Mouse (Mus musculus) cerebellum, adult 18-20 months (tissue): ENCODE measurements around the gene Fabp6.

Source experiments
- DNase-seq, 2 experiments: peaks; one replicate each; pipeline ENCODE4 v3.0.0; 2021

Gene Fabp6

DNA sequence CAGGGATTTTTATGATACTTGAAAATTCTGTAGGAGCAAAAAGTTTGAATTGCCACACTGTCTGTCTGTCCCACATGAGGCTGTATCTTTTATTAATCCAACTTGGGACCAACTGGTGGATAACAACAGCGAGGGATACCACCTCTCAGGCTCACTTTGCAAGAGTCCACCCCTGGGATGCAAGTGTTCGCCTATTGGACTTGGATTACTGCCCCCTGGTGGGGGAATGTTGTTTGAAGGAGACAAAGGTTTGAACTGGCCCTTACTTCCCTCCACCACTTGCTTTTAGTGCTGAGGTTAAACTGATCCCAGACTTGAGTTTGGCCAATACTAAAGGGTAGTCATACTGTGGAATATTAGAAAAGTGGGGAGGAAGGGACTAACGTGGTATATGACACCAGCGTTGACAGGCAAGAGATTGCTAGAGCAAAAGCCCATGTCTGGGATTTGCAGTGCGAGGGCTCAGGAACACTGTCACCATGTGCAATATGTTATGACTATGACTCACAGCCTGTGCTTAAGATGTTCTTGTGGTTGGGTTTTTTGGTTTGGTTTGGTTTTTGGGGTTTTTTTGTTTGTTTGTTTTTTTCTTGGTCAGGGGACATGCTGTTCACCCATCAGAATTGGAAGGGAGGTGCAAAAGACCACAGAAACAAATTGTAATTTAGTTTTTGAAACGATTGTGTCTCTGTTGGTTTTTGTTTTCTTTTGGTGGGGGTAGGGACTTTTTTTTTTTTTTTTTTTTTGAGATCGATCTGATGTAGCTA, 14.8 kb downstream of the Fabp6 start, which contains the start of gene 4933415A04Rik:
Gene 4933415A04Rik (plus strand): TSS at position 717 of the 767 bp plus-strand sequence.
- DNase-seq: peak; percentile 81 to 87

DNA sequence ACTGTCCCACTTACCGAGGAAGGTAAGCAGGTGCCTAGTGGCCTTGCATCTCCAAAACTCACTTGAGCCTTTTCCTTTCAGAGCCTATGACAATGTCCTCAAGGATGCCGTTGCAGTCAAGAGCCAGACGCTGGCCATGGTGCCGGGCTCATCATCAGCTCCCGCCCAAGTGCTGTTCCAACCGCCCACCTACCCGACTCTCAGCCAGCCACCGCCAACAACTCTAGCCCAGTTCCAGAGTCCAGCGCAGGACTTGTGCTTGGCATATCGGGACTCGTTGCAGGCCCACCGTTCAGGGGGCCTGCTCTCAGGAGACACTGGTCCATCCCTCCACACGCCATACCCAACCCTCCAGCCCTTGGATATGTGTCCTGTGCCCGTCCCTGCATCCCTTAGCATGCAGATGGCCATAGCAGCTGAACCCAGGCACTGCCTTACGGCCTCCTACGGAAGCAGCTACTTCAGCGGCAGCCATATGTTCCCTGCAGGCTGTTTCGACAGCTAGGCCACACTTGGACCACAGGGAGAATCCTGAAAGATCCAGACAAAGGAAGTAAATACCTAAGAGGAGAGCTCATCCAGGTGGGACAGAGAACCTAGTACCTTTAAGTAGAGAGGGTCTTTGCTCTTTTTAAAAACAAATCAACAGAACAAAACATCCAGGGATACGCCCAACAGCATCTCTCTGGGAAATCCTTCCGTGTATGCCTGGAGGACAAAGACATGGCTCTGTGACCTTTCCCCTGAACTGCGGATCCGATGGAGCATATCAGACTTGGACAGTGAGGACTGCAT, 15.9 kb downstream of the Fabp6 start:
- DNase-seq: no peak

DNA sequence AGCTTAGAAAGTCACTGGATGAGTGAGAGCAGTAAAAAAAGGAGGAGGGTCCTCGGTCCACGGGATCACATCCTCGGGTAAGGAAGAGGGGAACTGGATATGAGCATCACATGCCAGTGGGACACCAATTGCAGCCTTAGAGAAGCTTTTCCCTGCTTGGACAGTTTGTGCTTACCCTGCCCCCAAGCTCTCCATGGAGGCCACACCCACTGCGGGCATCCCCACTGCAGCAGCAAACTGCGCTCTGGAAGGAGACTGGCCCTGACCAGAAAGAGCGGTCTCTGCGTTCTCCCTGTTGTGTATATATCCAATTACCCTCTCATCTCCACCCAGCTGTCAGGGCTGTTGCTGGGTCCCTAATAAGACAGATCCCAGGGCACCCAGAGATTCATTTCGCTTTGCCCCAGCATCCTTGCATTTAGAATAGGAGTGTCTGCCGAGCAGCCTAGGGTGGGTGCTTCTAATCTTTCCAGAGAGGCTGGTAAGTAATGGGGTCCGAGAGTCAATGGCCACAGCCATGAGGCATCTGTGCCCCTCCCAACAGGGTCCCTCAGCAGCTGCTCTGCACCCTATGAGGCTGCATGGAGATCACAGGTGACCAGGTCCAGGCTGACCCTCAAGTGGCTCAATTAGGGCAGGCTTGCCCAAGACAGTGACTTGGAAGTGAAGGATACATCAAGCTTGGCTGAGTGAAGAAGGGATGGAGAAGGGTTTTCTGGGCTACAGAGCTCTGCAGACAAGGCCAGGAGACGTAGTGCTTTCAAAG, 23.4 kb downstream of the Fabp6 start:
- DNase-seq: no peak

DNA sequence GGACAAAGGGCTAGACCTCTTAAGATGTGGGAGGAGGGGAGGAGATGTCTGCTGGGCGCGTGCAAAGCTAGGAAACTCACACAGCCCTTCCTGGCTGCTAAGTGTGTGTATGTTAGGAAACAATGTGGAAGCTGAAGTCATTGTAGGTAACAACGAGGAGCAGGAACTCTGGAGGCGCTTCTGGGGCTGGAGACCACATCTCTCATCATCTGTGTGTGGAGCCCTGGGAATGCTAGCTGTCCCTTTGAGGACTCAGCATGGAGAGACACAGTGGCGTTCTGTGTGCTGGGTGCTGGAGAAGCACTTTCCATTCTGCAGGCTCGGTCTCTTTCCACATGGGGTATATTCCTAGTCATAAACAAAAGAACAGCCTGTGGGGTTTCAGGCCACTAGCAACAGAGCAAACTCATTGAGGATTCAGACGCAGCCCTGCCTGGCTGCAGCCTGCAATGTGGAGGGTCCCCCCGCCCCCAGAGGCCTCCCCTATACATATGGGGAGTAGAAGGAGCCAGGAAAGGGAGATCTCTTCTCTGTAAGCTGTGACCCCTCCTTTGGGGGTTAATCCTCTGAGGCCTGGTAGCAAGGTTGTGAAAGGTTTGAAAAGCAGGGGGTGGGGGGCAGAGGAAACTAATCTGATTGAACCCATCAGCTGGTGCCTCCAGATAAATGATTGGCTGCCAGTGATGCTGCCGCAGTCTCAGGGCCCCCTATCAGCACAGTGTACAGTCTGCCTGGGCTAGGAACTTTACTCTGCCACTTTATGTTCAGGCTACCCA, 25.8 kb downstream of the Fabp6 start:
- DNase-seq: no peak

DNA sequence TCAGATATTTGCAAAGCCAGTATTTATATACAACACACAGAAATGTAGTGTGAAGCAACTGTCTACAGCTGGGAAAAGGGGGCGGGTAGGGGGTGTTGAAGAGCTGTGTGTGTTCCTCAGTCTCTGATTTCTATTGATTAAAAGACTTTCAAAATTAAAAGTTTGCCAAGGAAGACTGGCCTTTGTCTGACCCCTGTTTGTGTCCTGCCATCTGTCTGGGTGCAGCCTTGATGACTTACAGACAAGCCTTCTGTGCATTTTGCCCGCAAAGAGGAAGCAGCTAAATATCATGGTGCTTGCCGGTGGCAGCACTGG, 26.3 kb downstream of the Fabp6 start:
- no peak for DNase-seq

DNA sequence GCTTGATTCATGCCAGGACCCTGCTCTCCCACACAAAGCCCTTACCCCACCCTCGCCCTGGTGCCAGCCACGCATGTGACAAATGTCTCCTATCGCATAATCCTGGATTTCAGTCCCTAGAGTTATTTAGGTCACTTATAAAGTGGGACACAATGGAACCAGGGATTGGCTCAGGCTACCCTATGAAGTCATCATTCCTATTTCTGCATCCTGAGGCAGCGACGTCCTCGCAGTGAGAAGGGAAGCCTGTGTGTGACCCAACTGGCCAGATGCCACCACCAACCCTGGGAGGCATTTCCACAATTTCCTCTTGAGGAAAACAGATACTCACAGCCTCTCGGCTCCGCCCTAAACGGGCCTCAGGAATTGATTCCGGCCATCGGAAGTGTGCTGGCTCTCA, 31.7 kb downstream of the Fabp6 start:
- DNase-seq: peak; percentile 93 to 94

DNA sequence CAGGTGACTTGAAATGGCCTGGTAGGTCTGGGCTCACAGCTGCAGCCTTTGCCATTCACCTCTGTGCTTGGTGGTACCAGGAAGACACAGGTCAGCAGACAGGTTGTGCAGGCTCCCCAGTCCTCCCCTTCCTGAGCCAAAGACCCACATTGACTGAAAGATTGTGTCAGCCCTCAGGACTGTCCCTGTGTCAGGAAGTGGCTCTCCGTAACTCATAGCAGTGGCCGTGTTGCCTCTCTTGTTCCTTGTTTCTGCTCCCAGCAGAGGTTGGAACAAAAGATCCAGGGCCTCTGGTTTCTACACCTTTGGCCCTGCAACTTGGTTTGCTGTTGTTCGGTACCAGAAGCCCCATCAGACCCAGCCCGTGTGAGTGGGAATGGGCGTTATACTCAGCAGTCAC, 32.2 kb downstream of the Fabp6 start:
- DNase-seq: no peak

DNA sequence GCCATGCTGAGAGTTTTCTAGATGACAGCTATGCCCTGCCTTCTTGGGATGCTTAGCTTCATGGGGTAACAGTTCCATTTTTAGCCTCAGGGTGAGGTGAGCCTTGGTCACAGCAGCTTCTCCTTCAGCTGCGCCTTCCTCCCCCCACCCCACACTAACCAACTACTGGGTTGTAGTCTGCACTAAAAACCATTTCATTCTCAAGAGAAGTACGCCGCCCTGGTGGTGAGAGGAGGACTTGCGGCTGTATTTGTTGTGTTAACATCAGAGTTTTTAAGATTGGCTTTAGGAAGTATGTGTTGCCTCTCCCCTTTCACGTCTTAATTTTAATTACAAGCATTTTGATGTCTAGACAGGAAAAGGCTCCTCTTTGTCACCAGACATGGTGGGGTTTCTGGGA, 33.1 kb downstream of the Fabp6 start:
- peak in 1 of 2 experiments; percentile 43 for DNase-seq

DNA sequence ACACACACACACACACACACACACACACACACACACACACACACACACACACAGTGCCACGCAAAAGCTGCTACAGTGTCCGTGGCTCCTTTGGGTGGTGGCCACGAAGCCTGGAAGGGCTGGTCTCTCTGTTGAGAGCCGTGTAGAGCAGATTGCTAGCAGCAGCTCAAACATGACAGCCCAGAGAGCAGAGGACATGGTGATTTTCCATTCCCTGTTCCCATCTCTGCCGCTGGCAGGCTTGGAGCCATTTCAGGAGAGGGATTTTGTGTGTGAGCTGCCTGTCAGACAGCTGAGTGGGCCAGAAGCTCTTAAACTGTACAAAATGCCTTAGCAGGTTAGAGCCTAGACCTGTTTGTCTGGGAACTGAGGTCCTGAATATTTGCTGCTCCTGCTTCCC, 34.6 kb downstream of the Fabp6 start:
- DNase-seq: peak; percentile 23 to 35

DNA sequence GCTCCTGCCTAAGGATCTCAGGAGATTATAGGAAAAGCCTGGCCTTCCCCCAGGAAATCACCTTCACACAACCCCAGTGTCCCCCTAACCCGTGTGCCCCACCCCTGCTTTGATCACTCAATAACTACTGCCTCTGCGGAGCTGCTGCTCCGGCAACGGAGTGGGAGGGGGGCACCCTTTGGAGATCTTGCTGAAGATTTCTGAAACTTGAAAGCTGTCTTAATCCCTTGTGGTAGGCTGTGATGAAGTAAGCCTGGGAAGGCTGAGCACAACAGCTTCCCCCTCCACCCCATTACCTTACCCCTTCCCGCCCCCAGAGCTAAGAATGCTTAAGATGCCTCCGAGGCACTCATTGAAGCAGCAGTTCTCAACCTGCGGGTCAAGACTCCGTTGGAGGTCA, 35.5 kb downstream of the Fabp6 start:
- DNase-seq: no peak

DNA sequence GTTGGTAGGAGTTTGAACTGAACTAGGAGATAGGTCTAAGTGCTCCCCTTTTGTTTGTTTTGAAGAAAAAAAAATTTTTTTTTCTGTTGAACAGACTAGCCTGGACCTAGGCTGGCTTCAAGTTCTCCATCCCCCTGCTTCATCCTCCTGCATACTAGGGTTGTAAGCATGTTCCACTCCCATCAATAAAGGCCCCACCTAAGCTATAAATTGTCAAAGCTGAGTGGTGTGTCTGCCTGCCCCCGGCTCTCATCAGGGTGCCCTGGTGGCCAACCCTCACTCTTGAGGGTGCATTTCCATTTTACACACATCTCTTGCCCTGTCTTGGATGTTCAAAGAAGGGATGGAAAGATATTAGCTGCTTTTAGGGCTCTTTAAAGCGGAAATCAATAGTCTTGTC, 35.9 kb downstream of the Fabp6 start:
- DNase-seq: no peak

DNA sequence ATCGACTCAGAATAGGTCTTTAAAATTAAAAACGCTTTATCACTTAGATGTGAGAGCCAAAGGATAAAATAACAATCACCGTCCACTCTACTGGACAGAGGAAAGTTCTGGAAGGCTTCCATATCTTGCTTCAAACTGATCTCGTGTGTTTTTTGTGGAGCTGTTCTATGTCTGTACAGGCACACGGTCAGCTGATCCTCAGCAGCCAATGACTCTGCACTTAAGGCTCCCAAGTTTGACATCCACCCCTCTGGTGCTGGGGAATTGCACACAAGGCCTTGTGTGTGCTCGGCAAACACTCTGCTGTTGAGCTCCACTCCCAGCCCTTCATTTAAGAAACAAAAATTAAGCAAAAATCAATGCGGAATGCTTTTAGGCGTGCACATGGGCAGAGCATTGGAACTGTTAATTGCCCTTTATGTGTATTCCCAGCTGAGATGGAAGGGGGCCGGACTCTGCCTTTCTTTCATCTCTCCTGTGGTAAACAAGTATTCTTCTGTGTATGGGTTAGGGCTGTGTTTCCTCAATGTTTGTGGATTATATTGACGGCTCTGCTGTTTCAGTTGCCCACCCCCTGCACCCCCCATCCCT, 37.6 kb downstream of the Fabp6 start:
- no peak for DNase-seq

DNA sequence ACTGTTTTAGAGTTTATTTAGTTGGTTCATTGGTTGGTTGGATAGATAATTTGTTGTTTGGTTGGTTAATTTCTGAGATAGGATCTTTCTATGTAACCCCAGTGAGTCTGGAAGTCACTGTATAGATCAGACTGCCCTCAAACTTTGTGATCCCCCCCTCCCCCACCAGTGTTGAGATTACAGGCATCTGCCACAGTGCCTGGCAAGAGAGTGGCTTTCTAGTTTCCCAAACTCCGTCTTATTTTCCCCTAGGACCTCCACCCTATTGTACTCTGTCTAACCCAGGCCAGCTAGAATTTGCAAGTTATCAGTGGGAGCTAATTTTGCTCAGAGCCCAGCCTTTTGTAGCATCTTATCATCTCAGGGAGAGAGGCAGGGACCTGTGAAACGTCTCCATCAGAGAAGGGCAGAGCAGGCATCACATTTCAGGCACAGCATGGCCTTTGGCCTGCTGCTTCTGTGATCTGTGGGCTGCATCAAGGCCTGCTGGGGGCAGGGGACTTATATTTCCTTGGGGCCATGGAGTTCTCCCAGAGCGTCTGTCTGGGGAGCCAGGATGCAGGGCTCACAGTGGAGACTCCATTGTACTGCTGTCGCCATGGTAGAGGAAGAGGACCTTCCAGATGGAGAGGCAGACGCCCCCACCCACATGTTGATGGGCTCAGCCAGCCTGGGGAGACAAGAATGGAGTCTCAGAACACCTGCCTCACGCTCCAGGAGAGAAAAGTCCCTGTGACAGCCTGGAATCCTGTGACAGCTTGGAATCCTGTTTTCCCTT, 41.6 kb downstream of the Fabp6 start:
- DNase-seq: no peak

DNA sequence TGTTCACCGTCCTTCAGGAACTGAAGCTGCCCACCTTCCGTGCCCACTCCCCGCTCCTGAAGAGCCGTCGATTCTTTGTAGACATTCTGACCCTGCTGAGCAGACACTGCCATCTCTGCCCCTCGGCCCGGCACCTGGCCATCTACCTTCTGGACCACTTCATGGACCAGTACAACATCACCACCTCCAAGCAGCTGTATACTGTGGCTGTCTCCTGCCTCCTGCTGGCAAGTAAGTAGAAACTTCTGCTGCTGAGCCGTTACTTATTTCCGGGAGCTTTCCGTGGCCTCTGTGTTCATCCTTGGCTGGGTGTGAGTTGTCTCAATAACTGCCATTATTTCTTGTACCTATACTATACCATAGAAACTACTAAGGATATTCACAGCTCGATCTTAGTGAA, 44.8 kb downstream of the Fabp6 start:
- no peak for DNase-seq

DNA sequence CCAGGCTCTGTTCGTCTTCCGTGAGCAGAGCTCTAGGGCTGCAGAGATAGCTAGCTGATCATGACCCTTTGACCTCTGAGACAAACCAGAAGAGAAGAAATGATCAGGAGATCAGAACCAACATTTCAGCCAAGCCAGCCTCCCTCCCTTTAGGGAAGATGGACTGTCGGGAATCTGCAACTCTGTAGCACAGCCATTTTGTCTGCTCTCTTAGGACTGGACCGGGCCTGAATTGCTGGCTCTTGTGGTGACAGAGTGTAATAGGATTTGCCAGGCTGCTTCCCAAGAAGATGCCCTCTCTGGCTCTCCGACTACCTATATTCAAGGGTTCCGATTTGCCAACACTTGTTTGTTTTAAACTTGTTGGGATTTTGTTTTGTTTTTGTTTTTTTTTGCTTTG, 48.7 kb downstream of the Fabp6 start:
- no peak for DNase-seq

DNA sequence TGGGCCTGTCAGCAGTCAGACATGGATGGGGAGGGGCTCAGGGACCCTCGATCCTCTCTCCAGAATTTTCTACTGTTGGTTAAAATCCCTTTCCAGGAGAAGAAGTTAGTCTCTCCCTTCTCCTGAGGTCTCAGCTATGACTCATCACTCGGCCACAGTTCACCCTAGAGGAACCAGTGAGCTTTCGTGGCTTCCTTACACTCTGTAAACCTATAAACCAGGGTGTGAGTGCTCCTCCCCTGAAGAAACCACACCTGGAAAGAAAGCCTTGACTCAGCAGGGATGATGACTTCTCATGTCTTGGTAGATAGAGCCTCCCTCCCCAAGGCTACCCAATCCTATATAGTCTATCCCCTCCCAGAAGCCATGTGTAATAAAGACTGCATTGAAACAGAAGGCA, 49.6 kb downstream of the Fabp6 start:
- no peak for DNase-seq

DNA sequence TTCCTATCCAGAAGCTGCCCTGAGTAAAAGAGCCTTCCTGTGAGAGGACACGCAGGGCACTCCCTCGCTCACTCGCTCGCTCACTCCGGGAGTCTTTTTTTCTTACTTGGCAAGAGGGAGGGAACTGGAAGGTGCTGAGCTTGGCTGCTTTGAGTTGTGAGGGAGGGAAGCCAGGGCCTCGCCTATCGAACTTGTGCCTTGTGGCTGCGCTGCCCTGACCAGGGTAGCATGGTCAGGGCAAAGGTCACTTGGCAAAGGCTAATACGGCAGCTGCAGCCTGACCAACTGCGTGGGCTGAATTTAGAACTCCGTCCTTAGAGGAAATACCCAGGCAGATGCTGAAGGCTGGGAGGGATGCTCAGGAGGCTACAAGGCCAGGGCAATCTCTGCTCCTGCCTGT, 51.6 kb downstream of the Fabp6 start:
- DNase-seq: peak; percentile 43 to 52

DNA sequence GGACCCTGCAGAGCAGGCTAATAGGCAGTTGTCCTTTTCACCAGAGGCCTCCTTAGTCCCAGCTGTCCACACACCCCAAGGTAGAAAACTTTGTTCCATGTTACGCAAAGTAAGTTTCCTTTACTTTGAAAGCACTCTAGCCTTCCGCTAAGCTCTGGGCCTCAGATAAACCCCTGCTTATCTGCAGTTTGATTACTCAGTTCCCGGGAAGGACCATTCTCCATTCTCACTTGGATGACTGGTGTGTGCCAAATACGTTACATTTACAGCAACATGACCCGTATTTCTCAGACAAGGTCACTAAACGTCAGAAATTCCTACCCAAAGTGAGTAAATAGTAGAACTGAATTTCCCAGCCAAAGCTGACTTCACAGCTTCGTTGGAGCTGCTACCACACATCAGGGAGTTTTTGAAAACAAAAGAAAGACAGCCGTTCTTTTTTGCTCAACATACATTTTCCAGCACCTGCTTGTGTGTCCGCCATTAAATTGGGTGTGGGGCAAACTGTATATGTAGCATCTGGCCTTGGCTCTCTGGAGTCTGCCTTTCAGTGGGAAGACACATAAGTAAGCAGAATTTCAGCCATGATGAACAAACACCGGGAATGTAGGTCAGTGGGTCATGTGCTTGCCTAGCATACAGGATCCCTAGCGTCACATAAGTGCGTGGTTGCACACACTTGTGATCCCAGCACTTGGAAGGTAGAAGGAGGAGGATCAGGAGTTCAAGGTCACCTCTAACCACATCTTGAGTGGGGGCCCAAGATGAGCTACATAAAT, 52.5 kb downstream of the Fabp6 start:
- peak in 1 of 2 experiments; percentile 22 for DNase-seq

DNA sequence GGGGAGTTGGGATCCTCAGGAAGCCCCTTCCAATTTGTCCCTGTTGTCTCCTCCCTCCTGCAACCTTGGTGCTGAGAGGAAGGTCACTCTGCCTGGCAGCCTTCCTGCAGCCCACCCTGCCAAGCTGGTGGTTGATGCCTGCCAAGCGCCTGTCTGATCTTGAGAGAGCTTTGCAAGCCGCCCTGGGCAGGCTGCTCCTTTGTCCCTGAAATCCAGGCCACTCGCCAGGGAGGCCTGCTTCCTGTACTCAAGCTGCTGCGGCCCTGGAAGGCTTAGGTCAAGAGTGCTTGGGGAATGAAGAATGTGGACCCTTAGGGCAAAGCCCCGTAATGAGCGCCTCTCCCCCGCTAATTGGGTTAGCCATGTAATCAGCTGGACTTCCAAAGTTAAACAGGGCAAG, 53.2 kb downstream of the Fabp6 start:
- DNase-seq: peak; percentile 85 to 86

DNA sequence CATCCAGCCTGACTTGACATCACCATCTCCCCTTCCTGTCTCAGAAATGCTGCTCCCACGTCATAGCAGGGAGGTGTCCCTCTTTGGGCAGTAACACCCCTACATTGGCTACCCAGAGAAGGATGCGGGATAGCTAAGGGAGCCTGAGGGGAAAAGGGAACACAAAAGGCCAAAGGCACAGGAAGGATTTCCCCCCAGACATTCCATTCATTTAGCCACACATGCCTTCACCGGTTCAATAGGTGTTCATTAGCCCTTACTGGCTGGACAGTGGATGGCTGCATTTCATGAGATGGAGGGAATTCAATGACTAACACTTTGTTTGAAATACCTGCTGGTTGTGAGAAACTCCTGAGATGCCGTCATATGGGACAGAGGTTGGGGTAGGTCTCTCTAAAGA, 54.7 kb downstream of the Fabp6 start:
- DNase-seq: no peak
